Mouse (Mus musculus): ENCODE results near the gene Wdr19. TPM values are rescaled to one million over a fixed set of nuclear protein-coding genes. Genes with fewer than 3 reads are reported as not detected.

Gene Wdr19
- polyA plus RNA-seq, 1 experiment from 2014 or later, result 10.5 TPM

DNA sequence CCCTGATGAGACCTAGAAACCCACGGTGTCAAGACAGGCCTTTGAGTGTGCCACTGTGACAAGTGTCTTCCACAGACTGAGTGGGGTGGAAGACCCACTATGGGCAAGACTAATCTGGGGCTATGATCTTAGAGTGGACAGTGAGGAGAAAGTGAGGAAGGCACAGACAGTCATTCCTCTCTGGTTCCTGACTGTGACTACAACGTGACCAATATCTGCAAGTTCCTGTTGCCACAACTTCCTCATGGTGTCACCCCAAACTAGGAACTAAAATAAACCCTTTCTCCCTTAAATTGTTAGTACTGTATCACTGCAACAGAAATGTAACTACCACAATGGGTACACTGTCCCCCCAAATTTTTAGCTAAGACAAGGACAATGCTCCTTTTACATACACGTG is 109.4 kb downstream of the Wdr19 start:
- ATAC-seq (ENCODE audit: borderline replicate concordance, extremely low read depth, low FRiP score, low TSS enrichment), result no peak
- H3K9me3 ChIP-seq, result no peaks in the 10 kb centered on the region
- no peak overlapping the region for H3K4me2 ChIP-seq
- WGBS, result 90% methylated on average over 3 of the region's 3 CpGs
- H3K4me3 ChIP-seq, result no peak overlapping the region
- H3K4me1 ChIP-seq, result no peaks in the 10 kb centered on the region
- no peak overlapping the region for H3K9ac ChIP-seq
- H3K27ac ChIP-seq, result no peak overlapping the region
- H3K27me3 ChIP-seq, result no peaks in the 10 kb centered on the region
- H3K36me3 ChIP-seq, result peaks cover 56% of the 10 kb centered on the region

Other genes with a start within 250 kb of the Wdr19 start
- gene Tlr6, start 239.6 kb upstream of the Wdr19 start, polyA plus RNA-seq (2015; fragmentation: Nextera tagmentation; extraction: Ambion mirVana), result 0.86 and 0.92 TPM in 2 replicates
- gene Fam114a1, start 229.6 kb upstream of the Wdr19 start, polyA plus RNA-seq (2015; fragmentation: Nextera tagmentation; extraction: Ambion mirVana), result 54.2 and 55.1 TPM in 2 replicates
- 0.42 and 0.50 TPM in 2 replicates for gene Tmem156, start 107.6 kb upstream of the Wdr19 start, polyA plus RNA-seq (2015; fragmentation: Nextera tagmentation; extraction: Ambion mirVana)
- gene Klhl5, start 92.2 kb upstream of the Wdr19 start, polyA plus RNA-seq (2015; fragmentation: Nextera tagmentation; extraction: Ambion mirVana), result 26.8 and 28.6 TPM in 2 replicates
- 80.3 and 84.4 TPM in 2 replicates for gene Rfc1, start 136.0 kb downstream of the Wdr19 start, polyA plus RNA-seq (2015; fragmentation: Nextera tagmentation; extraction: Ambion mirVana)
- gene Klb, start 148.6 kb downstream of the Wdr19 start, polyA plus RNA-seq (2015; fragmentation: Nextera tagmentation; extraction: Ambion mirVana), result 0.08 TPM in 1 of 2 replicates, not detected in the other
- 991 and 1,022 TPM in 2 replicates for gene Rpl9, start 191.7 kb downstream of the Wdr19 start, polyA plus RNA-seq (2015; fragmentation: Nextera tagmentation; extraction: Ambion mirVana)
- 55.5 and 57.2 TPM in 2 replicates for gene Lias, start 191.8 kb downstream of the Wdr19 start, polyA plus RNA-seq (2015; fragmentation: Nextera tagmentation; extraction: Ambion mirVana)
- 140 and 146 TPM in 2 replicates for gene Ugdh, start 236.3 kb downstream of the Wdr19 start, polyA plus RNA-seq (2015; fragmentation: Nextera tagmentation; extraction: Ambion mirVana)

All from lung, embryonic 15.5 days (tissue).